Mouse (Mus musculus) testis, postnatal 10 days (tissue): ENCODE data around the gene Sipa1l2.

Source experiments
- DNase-seq: peaks from one replicate; pipeline ENCODE4 v3.0.0; 2021; ENCODE audit warnings: low spot score

The Sipa1l2 gene

DNA sequence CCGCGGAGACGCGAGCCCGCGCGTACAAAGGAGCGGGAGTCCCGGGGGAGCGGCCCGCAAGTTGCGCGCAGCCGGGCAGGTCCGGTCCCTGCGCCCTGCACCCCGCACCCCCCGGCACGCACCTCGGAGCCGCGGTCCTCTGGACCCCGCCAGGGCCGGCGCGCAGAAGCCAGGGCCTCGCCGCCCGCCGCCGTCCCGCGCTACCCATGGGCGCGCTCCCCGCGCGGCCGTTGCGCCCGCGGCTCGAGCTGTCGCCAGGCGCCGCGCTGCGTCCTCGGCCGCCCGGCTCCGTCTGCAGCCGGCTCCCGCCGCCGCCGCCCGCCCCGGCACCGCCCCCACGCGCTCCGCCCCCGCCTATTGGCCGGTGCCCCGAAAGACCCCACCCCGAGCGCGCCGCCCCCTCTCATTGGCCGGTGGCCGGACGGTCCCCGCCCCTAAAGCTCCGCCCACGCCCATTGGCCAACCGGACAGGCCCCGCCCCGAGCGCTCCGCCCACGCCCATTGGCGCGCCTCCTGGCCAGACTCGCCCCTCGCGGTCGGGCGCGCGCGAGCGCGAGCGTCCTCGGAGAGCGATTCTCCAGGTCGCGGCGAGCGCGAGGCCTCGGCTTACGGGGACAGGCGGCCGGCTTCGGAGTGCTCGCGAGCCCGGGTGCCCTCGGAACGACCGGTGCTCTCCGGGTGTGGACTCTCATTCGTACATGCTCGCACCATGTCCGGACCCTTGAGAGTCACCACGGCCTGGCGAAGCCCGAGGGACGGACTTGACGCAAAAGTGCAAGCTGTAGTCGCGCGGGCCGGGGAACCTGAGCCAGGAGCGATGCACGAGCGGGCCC lies at the start of gene Sipa1l2:
TSS of gene Sipa1l2 (minus strand) at position 276 of the 833 bp plus-strand sequence.
- peak; percentile 100 for DNase-seq

DNA sequence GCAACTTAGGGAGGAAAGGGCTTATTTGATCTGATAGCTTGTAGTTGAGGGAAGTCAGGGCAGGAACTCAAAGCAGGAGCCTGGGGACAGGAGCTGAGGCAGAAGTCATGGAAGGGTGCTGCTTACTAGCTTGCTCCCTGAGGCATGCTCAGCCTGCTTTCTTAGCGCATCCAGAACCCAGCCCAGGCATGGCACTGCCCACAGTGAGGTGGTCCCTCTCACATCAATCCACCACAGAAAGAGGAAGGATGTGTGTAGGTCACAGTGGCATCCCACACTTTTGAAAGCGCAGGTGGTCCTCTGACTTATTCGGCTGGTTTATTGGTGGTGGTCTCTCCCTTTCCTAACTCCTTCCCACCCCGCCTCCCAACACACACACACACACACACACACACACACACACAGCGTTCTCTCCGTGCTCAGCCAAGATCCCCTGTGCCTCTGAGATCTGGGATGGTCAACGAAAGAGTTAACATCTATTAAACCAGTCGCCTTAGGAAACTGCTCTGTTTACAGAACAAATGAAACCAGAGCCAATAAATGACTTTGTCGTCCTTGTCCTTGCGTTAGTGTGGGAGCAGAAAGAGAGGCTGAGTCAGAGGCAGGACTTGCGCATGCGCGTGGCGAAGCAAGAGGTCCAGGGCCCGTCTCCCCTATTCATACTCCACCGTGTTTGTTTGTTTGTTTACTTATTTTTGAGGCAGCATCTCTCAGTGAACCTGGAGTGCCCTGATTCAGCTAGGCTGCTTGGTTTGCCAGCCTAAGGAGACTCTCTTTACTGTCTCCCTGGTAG lies 49.1 kb upstream of the Sipa1l2 start:
- no peak for DNase-seq

DNA sequence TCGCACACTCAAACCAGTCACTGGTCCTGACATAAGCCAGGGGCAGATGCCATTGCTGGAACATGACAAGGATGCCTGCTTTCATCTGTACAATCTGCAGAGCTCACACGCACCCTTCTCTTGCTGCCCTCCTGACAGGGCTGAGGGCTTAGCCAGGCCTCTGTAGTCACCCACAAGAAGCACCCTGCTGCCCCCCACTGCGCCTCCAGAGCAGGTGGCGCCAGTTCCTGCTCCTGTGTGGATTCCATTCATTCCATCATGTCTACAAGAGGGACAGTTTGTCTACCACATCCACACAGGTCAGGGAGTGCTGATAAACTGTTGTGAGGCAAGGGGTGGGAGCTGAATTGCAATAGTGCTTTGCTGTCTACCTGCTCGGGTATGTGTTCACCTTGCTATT lies 47.3 kb upstream of the Sipa1l2 start:
- no peak for DNase-seq

DNA sequence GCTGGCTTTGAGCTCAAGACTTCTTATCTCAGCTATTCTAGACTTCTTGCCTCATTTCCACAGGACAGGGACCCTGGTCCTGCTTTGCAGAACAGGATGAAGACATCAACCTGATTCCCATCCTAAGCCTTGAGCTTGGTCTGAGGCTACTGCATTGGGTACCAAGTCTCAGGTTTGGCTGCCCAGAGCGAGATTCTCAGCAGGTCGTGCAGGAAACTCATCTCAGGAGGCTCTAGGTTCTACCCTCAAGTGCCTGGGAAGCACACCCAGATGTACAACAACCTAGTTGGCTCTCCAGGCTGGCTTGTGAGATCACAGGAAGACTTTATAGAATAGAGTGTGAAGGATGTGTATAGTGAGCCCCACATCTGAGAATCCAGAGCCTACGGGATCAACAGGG lies 46.4 kb upstream of the Sipa1l2 start:
- no peak for DNase-seq

DNA sequence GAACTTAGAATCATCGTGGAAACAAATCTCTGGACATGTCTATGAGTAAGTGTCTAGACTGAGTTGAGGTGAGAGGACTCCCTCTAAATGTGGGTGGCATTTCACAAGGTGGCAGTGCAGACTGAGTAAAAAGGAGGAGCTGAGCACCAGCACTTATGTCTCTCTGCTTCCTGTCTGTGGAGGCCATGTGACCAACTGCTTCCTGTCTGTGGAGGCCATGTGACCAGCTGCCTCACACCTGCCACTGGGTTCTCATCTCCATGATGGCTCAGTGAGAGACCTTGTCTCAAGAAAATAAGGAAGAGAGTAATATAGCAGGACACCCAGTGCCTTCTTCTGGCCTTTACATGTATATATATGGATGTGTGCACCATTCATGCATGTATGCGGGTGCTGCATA lies 43.9 kb upstream of the Sipa1l2 start:
- no peak for DNase-seq

DNA sequence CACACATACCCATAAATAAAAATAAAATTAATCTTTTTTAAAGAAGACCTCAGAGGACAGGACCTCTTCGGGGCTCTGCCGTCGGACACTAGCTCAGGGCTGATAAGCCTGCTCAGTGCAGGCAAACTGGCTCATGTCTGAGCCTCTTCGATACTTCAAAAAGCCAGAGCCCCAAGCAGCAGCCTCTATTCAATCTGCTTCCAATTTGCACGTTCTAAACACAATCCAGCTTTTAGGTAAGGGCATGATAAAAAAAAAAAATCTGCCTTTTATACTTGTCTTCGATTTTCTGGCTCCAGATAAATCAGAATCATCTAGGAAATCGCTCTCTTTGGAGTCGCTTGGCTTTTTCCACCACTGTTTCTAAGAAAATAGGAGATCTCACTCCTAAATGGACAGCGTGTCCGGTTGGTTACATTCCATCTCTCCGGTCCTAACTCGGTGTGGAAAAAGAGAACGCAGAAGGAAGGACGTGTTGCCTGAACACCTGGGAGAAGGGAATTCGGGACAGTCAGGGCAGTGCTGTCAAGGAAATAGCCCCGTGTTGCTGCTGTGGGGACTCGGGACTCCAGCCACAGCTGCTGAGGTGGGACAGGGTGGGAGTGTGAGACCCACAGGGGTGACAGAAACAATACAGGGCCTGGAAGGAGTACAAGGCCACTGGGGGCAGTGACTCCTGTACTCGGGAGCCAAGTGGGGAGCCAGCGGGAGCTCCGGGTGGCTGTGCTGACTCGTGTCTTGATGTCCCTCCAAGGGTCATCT lies 42.4 kb upstream of the Sipa1l2 start:
- no peak for DNase-seq

DNA sequence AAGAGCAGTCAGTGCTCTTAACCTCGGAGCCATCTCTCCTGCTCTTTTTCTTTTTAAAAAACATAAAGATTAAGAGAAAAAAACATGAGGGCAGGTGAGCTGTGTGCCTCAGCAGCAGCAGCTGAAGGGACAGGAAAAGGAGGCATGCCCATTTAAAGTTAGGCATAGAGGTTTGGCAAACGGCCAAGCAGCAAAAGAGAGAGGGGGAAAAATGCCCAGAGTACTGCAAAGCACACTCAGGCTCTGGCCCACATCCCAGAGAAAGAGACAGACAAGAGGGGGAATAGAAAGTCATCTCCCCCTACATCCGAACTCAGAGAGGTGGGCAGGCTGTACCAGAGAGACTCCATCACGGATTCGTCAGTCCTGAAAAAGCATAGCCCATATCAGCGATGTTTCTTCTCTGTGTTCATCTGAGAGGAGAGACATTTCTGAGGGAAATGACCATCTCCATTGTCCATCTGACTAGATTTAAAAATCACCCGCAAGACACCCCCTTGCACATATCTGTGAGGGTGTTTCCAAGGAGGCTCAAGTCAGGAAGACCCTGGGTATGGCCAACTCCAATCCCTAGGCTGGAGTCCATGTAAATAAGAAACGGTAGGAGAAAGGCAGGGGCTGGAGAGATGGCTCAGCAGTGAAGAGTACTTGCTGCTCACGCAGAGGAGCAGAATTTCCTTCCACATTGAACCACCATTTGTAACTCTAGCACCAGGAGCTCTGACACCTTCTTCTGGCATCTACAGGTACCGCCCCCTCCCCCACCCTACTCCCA lies 41.6 kb upstream of the Sipa1l2 start:
- no peak for DNase-seq

DNA sequence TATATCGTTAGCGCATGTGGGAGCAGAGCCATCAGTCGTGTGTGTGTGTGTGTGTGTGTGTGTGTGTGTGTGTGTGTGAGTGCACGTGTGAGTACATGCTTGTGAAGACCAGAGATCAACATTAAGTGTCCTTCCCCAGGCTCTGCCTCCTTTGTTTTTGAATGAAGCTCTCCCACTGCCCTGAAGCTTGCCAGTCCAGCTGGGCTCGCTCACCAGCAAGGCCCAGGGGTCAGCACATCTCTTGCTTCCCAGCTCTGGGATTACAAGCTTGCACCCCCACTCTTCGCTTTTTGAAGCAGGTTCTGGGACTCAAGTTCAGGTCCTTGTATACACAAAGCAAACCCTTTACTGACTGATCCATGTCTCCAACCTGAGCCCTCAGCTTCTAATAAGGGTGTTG lies 40.1 kb upstream of the Sipa1l2 start:
- DNase-seq = no peak

DNA sequence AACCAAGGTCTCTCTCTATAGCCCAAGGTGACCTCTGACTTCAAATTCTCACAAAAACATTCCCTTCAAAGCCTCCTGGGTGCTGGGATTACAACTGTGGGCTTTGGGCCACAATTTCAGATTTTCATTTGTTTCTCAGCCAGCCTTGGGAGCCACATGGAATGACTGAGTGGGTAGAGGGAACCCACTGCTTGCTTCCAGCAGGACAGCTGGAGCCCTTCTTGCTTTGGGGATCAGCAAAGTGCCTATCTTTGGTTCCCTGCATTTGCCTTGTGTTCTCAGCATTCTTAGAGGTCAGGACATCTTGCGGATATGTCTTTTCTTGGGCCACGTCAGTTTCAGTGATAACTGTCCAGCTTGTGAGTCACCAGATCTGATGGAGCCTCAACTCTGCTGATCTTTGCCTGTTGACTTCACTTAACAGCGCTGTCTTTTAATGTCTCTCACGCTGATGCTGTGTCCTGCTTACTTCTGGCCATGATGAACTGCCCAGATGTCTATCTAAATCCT lies 38.2 kb upstream of the Sipa1l2 start:
- DNase-seq = no peak

DNA sequence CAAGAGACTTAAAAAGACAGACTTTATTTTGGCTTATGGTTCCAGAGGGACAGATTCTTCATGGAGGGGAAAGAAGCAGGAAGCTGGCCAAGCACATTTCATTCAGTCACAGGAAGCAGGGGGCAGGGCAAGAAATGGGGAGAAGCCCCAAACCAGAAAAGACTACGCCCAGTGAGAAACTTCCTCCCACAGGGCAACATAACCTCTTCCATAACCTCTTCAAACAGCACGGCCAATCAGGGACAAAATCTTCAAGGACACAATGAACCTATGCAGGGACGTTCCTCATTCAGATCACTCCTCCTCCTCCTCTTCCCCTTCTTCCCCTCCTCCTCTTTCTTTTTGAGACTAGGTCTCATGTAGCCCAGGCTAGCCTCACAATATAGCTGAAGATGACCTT lies 37.3 kb upstream of the Sipa1l2 start:
- no peak for DNase-seq

DNA sequence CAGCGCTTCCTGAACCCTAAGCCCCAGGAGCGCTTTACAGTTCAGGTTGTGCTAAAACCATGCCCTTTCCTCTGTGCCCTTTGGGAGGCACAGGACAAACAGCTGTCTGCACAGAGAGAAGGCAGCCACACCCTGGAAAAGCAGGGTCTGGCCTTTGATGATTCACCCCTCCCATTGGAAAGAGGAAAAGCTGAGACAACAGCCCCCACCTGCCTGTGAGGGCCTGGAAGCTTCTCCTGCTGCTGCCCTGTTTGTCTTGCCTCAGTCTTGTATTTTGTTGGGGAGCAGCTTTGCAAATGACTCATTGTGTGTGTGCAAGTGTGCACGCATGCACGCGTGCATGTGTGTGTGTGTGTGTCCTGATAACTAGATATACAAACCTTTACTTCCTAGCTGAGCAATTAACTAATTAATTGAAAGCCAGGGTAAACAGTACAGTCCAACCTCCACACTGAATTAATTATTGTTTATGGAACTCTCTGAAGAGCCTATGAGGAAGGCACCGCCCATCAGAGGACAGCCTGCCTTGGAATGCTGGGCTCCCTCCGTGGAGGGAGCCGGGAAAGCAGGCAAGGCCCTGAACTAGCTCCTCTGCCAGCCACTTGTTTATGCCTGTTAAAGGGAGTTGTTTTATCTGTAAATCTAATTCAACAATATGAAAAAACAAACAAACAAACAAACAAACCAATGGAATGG lies 35.4 kb upstream of the Sipa1l2 start:
- no peak for DNase-seq

DNA sequence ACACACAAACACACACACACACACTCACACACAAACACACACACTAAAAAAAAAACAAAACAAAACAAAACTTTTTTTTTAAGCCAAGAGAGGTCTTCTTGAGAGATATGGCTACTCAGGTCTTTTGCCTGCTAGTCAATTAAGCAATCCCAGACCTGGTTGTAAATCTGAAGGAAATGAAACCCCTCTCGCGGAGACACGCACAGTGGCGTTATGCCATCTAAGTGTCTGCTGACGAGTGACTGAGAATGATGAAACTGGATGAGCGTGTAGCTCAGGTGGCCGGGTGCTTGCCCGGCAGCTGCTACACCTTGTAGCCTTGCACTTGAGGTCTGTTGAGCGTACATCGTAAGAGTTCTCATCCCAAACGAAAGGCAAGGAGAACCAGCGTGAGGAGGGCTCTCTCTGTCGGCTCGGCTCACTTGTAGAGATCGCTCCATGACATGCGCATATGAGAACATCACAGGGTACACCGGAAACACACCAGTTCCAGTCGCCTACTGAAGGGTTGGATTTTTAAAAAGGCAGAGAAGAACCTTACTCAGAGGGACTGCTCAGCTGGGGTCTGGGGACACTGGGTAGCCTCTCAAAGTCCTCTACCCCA lies 34.7 kb upstream of the Sipa1l2 start:
- no peak for DNase-seq

DNA sequence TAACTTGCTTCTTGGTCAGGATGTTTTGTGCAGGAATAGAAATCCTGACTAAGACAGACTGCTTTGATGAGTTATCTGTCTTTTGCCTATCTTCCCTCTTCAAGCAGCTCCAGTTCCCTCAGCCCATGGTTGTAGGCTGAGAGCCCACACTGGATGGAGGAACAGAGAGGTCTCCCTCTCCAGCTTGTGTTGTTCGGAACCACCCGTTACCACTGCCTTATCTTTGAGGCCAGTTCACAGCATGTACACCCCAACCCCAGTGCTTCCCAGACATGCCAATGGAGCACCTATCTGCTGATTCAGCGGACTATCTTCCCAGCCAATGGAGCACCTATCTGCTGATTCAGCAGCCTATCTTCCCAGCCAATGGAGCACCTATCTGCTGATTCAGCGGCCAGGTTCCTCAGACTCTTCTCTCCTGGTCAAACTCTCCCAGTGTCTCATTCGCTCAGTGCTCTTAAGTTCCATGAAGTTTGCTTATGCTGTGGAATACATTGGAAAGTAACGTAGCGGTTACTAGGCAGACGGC lies 33.8 kb upstream of the Sipa1l2 start:
- DNase-seq = no peak

DNA sequence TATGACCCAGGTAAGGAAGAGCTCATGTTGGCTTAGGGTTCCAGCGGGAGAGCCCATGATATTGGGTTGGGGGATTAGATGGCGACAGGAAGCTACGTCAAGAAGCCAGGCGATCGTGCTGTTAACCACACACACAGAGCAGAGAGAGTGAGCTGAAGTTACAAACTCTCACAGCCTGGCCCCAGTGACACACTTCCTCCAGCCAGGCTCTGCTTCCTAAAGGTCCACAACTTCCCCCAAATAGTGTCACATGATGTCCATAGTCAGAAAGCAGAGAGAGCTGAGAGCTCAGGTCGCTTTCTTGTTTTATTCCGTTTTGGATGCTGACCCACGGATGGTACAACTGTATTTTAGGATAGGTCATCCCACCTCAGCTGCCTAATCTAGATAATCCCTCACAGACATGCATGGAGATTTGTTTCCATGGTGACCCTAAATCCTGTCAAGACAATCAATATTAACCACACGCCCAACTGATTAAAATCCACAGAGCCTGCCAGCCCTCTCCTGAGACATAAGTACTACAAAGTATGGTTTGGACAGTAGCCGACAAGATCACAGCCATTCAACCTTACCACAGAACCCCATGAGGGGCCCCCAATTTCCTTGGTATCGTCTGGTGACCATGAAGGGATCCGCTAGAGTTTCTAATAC lies 30.6 kb upstream of the Sipa1l2 start:
- no peak for DNase-seq

DNA sequence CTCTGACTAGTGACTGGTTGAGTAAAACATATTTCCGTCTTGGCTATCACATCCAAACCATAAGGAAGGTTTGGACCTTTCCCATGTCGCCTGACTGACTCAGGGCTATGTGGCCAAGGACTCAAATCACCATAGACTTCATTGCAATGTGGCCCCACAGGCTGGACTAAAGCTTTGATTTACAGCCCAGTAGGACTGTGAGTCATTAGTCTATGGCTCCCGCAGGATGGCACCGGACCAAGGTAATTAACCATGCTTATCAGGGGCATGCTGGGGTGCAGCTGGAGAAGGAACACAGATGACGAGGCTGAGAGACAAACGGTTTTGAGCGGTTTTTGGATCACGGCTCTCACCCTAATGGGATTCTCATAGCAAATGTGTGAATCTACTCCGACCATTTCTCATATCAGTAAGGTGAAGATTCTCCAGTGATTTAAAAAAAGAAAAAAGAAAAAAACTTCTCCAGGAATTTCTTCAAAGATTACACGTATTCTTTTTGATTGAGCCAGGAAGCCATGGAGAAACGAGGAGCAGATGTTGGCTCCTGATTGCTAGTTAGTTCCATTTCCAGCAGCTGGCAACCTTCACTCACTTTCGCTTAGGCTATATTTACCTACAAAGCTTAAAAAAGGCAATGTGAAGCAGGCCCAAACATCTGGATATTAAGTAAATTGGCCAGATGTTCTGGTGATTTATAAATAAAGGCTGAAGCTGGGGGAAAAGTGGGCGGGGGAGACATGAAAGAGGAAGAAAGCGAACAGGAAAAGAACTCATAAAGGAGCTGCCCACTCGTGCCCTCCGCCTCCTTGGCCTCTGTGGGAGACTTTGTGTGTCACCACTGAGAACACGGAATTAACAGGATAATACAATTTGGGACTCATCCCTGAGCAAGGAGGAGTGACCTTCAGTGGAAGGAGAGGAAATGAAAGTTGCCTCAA lies 26.2 kb upstream of the Sipa1l2 start:
- DNase-seq = peak; percentile 48

DNA sequence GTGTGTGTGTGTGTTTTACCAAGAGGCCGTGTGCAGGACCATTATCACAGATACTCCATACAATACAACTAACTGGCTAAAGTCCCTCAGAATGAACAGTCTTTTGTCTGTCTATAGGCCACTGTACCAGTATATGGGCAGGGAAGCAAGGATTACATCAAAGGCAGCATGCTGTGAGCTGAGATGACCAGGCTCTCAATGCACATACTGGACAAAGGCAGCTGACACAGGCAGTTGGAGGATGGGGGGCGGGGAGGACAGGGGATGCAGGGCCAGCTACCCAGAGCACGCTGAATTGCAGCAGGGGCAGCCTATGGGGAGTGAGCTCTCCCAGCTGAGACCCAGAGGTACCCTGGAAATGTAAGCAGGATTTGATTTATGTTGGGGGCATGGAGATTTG lies 20.8 kb upstream of the Sipa1l2 start:
- DNase-seq = no peak

DNA sequence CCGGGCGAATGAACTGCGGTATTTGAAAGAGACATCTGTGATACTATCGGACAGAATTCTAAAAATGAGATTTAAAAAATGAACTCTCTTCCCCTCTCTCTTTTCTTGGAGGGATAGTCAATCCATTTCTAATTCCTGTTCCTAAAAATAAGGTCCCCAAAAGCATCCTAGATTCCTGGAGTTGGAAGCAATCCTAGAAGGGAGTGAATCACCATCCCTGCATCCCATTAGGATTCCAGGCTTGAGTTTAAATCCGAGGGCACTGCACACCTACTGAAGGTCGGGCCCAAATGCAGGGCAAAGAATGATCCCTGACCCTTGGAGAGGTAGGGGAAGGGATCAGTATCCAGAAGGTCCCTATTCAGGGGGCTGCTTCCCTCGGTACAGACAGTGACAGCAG lies 17.0 kb upstream of the Sipa1l2 start:
- no peak for DNase-seq

DNA sequence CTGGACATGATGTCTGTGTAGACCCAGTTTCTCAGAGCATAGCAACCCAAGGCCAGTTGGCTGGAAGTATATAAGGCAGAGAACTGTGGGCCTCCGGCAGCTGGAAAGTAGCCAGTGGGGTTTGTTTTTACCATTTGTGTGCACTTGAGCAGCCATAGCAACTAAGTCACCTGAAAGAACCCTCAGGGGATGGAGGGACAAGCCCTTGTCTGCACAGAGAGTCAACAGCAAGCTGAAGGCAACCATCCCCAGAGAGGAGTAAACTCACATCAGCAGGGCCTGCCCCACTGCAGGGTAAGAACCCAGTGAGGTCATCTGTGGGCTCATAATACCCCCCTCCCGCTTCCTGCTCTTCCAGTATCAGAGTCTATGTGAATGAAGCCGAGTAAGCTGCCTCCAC lies 14.7 kb upstream of the Sipa1l2 start:
- no peak for DNase-seq

DNA sequence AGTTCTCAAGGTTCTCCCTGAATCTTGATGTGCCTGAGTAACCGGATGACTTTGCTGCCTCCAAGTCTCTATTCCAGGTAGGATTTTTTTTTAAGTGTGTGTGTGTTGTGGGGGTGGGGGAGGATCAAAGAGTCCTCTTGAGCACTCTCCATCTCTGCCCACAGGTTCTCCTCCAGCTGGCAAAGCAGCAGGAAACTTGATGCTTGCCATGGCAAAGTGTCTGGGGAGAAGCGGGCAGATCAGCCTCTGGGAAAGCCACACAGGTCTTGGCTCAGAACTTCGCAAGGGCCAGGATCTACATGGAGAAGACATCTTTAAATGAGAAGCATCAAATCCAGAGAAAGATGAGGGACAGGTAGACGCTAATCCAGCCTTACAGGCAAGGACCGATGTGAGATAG lies 10.8 kb upstream of the Sipa1l2 start:
- no peak for DNase-seq
